ENCODE assay signal across 36 mouse cellular contexts in genomic region chr6:120062934-120063333, GRCm38 (mm10). TPM values are rescaled to one million over a fixed set of nuclear protein-coding genes. Genes with fewer than 3 reads are reported as not detected.
DNase-seq lines count a peak whose midpoint lies in the region; ATAC-seq and TF ChIP-seq lines count a peak whose summit lies in the region.
"Had no signal": no experiment of that assay in that cellular context is flagged by ENCODE, and none has a peak within 500 bp of the region (broad histone marks: within the 10 kb centered on the region; RNA-seq: fewer than 3 reads in every experiment).

No protein-coding gene starts in this region.

- H3K36me3 ChIP-seq in liver, embryonic 11.5 days (ENCODE audit: control insufficient read depth, insufficient read depth, low read length): no peaks in the 10 kb centered on the region
- H3K36me3 ChIP-seq: embryonic facial prominence, embryonic 10.5 days; embryonic facial prominence, embryonic 15.5 days; heart, embryonic 13.5 days; hindbrain, embryonic 10.5 days; hindbrain, embryonic 15.5 days; kidney, embryonic 15.5 days; liver, embryonic 13.5 days; midbrain, embryonic 13.5 days; neural tube, embryonic 13.5 days had no signal

- no peak for TF ChIP-seq CTCF in cerebellum, adult 2 months (IDR thresholded peaks at IDR 0.05; ENCODE audit: borderline replicate concordance, insufficient read depth, low read depth, low read length)

- H3K27me3 ChIP-seq in cerebellum, adult 2 months (ENCODE audit: control insufficient read depth, insufficient read depth, low read length): no peaks in the 10 kb centered on the region
- no peaks in the 10 kb centered on the region for H3K27me3 ChIP-seq in liver, embryonic 11.5 days (replicated peaks; ENCODE audit: control insufficient read depth, insufficient read depth, low read length)
- H3K27me3 ChIP-seq: embryonic facial prominence, embryonic 15.5 days; forebrain, embryonic 13.5 days; heart, embryonic 13.5 days; hindbrain, embryonic 15.5 days; kidney, embryonic 15.5 days; liver, embryonic 13.5 days; midbrain, embryonic 13.5 days; neural tube, embryonic 13.5 days; Patski had no signal

- H3K4me1 ChIP-seq in cerebellum, adult 2 months (ENCODE audit: control insufficient read depth, insufficient read depth, low read length): no peaks in the 10 kb centered on the region
- no peaks in the 10 kb centered on the region for H3K4me1 ChIP-seq in liver, embryonic 11.5 days (replicated peaks; ENCODE audit: control insufficient read depth, insufficient read depth, low read length)
- H3K4me1 ChIP-seq: embryonic facial prominence, embryonic 10.5 days; embryonic facial prominence, embryonic 15.5 days; forebrain, embryonic 13.5 days; heart, embryonic 13.5 days; hindbrain, embryonic 10.5 days; hindbrain, embryonic 15.5 days; kidney, embryonic 15.5 days; midbrain, embryonic 13.5 days; neural tube, embryonic 13.5 days had no signal

- peak overlapping the region; percentile 39; the same call in 1 of the 2 replicates for H3K27ac ChIP-seq in cerebellum, adult 2 months (ENCODE audit: insufficient read depth, low read length)
- no peak overlapping the region for H3K27ac ChIP-seq in liver, embryonic 11.5 days (ENCODE audit: low read depth, low read length)
- H3K27ac ChIP-seq: embryonic facial prominence, embryonic 10.5 days; embryonic facial prominence, embryonic 15.5 days; forebrain, embryonic 13.5 days; heart, embryonic 13.5 days; hindbrain, embryonic 10.5 days; hindbrain, embryonic 15.5 days; kidney, embryonic 15.5 days; liver, embryonic 13.5 days; macrophage; midbrain, embryonic 13.5 days; neural tube, embryonic 13.5 days had no signal

- H3K9me3 ChIP-seq in liver, embryonic 11.5 days (ENCODE audit: control insufficient read depth, low read length): no peaks in the 10 kb centered on the region
- H3K9me3 ChIP-seq: embryonic facial prominence, embryonic 10.5 days; embryonic facial prominence, embryonic 15.5 days; forebrain, embryonic 13.5 days; hindbrain, embryonic 15.5 days; kidney, embryonic 15.5 days; liver, embryonic 13.5 days; neural tube, embryonic 13.5 days had no signal

- H3K4me2 ChIP-seq in liver, embryonic 11.5 days: no peak overlapping the region
- H3K4me2 ChIP-seq: embryonic facial prominence, embryonic 15.5 days; forebrain, embryonic 13.5 days; heart, embryonic 13.5 days; hindbrain, embryonic 15.5 days; kidney, embryonic 15.5 days; liver, embryonic 13.5 days; midbrain, embryonic 13.5 days; neural tube, embryonic 13.5 days had no signal

- H3K9ac ChIP-seq in liver, embryonic 11.5 days (ENCODE audit: low read depth, low read length): no peak overlapping the region
- H3K9ac ChIP-seq: embryonic facial prominence, embryonic 15.5 days; forebrain, embryonic 13.5 days; heart, embryonic 13.5 days; hindbrain, embryonic 15.5 days; kidney, embryonic 15.5 days; liver, embryonic 13.5 days; midbrain, embryonic 13.5 days; neural tube, embryonic 13.5 days had no signal

- no peak overlapping the region for H3K4me3 ChIP-seq in cerebellum, adult 2 months (replicated peaks; ENCODE audit: insufficient read depth, low read depth, low read length)
- no peak overlapping the region for H3K4me3 ChIP-seq in liver, embryonic 11.5 days (ENCODE audit: low read depth, low read length)
- H3K4me3 ChIP-seq: embryonic facial prominence, embryonic 10.5 days; embryonic facial prominence, embryonic 15.5 days; forebrain, embryonic 13.5 days; heart, embryonic 13.5 days; hindbrain, embryonic 10.5 days; hindbrain, embryonic 15.5 days; kidney, embryonic 15.5 days; liver, embryonic 13.5 days; midbrain, embryonic 13.5 days; neural tube, embryonic 13.5 days had no signal

- no peak for TF ChIP-seq POLR2A in cerebellum, adult 2 months (IDR thresholded peaks at IDR 0.05; ENCODE audit: borderline replicate concordance, insufficient read depth, low read length)

- no peak for ATAC-seq in liver, embryonic 11.5 days (replicated peaks; ENCODE audit: low FRiP score)
- no peak for ATAC-seq in erythroid progenitor cell, adult 5-6 weeks (replicated peaks; ENCODE audit: low FRiP score, poor library complexity, severe bottlenecking)
- ATAC-seq: forebrain, embryonic 13.5 days; inflammation-experienced regulatory T-cells, adult 6 months; lung, postnatal 0 days; midbrain, embryonic 13.5 days; Patski had no signal

- 71% methylated on average over 5 of the region's 5 CpGs for WGBS in cerebellum, adult 2 months
- 87% methylated on average over 5 of the region's 5 CpGs for WGBS in liver, embryonic 11.5 days

- DNase-seq in cerebellum, adult 2 months: peak in 1 of 2 experiments; percentile 3
- DNase-seq in cerebellum, postnatal 10 days: no peak
- DNase-seq in layer of hippocampus, adult 11-12 months (ENCODE audit: low spot score): peak; percentile 47
- DNase-seq in layer of hippocampus, postnatal 14 days (ENCODE audit: low spot score in 2 of 2): no peak
- peak; percentile 12 for DNase-seq in right cerebral cortex, adult 18-20 months
- no peak for DNase-seq in right cerebral cortex, postnatal 25 days
- no peak for DNase-seq in liver, embryonic 11.5 days (ENCODE audit: low spot score)
- DNase-seq: adrenal gland, postnatal 25 days; cerebellum, adult 9-10 months; heart, postnatal 10 days; kidney, adult 18-20 months; kidney, postnatal 25 days; liver, embryonic 13.5 days; lung, adult 18-20 months had no signal

RNA-seq across cellular contexts. Expression of gene Wnk1, which starts 24.5 kb away (rescaled TPM):
- polyA plus RNA-seq in cerebellum, adult 2 months (2012; rRNA removed): 252 and 288 TPM in 2 replicates
- total RNA-seq in layer of hippocampus, postnatal 14 days (2021): 100 to 1,000 TPM; 158 to 165 TPM
- 46.6 and 55.2 TPM in 2 replicates for polyA plus RNA-seq in liver, embryonic 11.5 days (2014; fragmentation: Nextera tagmentation; extraction: Ambion mirVana)
- total RNA-seq in erythroid progenitor cell, adult 5-6 weeks (2015; ENCODE audit: low replicate concordance): 952 and 1,049 TPM in 2 replicates
- 745 and 1,012 TPM in 2 replicates for total RNA-seq in erythroid progenitor cell, adult 5-6 weeks (2017; ENCODE audit: low replicate concordance)

RNA-seq across cellular contexts. Expression of gene Ninj2, which starts 30.2 kb away (rescaled TPM):
- 9.7 and 11.7 TPM in 2 replicates for polyA plus RNA-seq in cerebellum, adult 2 months (2012; rRNA removed)
- total RNA-seq in layer of hippocampus, postnatal 14 days (2021): under 1 TPM; 0.69 to 0.81 TPM
- polyA plus RNA-seq in liver, embryonic 11.5 days (2014; fragmentation: Nextera tagmentation; extraction: Ambion mirVana): not detected in 2 replicates
- 3.6 TPM in 1 of 2 replicates, not detected in the other for total RNA-seq in erythroid progenitor cell, adult 5-6 weeks (2015; ENCODE audit: low replicate concordance)
- not detected in 2 replicates for total RNA-seq in erythroid progenitor cell, adult 5-6 weeks (2017; ENCODE audit: low replicate concordance)
- total RNA-seq: adrenal gland, postnatal 25 days; gastrocnemius, adult 8-10 months; gastrocnemius, postnatal 4 days; heart, adult 8-10 months; heart, postnatal 10 days; megakaryocyte-erythroid progenitor cell, adult 5-6 weeks; MEL had no signal
- polyA plus RNA-seq: brain, embryonic 14.5 days; embryonic facial prominence, embryonic 10.5 days; embryonic facial prominence, embryonic 15.5 days; forebrain, embryonic 13.5 days; heart, embryonic 13.5 days; hindbrain, embryonic 10.5 days; hindbrain, embryonic 15.5 days; kidney, embryonic 15.5 days; liver, embryonic 13.5 days; macrophage; midbrain, embryonic 13.5 days; neural tube, embryonic 13.5 days; small intestine, adult 2 months; stomach, embryonic 14.5 days had no signal

Comparison
In these comparisons a context has a peak if more than half of its experiments do, and no peak if none do; other contexts are left out.
1. DNase-seq: peak in layer of hippocampus, adult 11-12 months (single experiment) and right cerebral cortex, adult 18-20 months (single experiment); none in cerebellum, postnatal 10 days (0 of 2), layer of hippocampus, postnatal 14 days (0 of 2), right cerebral cortex, postnatal 25 days (single experiment) and liver, embryonic 11.5 days (single experiment).
2. RNA of gene Wnk1, which starts 24.5 kb away (total RNA-seq): 745 to 1,049 TPM in erythroid progenitor cell, adult 5-6 weeks; 158 to 165 TPM in layer of hippocampus, postnatal 14 days; every median in the first group is over 4 times any median in the second.